Mouse (Mus musculus) myocyte (in vitro differentiated cells): ENCODE results near the gene Cdsn.

Source experiments
- E2F4 ChIP-seq: IDR thresholded peaks from one replicate; pipeline ENCODE4 v1.6.1; 2011; ENCODE audit warnings: mild to moderate bottlenecking, control low read depth, moderate library complexity; ENCODE audit not compliant: insufficient read depth
- MYOG ChIP-seq, 3 experiments: IDR thresholded peaks; one replicate each; pipeline ENCODE4 v1.6.1; 2011; ENCODE audit warnings: control low read depth in 2 of 3, low read depth in 2 of 3, mild to moderate bottlenecking in 2 of 3; ENCODE audit not compliant: insufficient read length in 2 of 3, control insufficient read depth in 1 of 3, insufficient read depth in 1 of 3
- POLR2A ChIP-seq: IDR thresholded peaks from one replicate; pipeline ENCODE4 v1.6.1; 2011; ENCODE audit warnings: low read depth, mild to moderate bottlenecking, control low read depth, moderate library complexity; ENCODE audit not compliant: insufficient read length
- SRF ChIP-seq: IDR thresholded peaks from one replicate; pipeline ENCODE4 v1.6.1; 2011; ENCODE audit warnings: low read depth; ENCODE audit not compliant: control insufficient read depth, insufficient read length
- TCF3 ChIP-seq: IDR thresholded peaks from one replicate; pipeline ENCODE4 v1.6.1; 2011; ENCODE audit warnings: low read depth, control low read depth; ENCODE audit not compliant: insufficient read length

GRCm38 (mm10) chr17:35556812-35557211 is 4.9 kb downstream of the Cdsn start:
- no peak for TF ChIP-seq E2F4
- TF ChIP-seq POLR2A = no peak
- TF ChIP-seq TCF3 = no peak
- TF ChIP-seq SRF = no peak
- TF ChIP-seq MYOG (IDR thresholded peaks at IDR 0.05; ENCODE audit: control insufficient read depth in 1 of 3, insufficient read depth in 1 of 3, insufficient read length in 2 of 3, low read depth in 2 of 3) = no peak
